In the genomic region with DNA sequence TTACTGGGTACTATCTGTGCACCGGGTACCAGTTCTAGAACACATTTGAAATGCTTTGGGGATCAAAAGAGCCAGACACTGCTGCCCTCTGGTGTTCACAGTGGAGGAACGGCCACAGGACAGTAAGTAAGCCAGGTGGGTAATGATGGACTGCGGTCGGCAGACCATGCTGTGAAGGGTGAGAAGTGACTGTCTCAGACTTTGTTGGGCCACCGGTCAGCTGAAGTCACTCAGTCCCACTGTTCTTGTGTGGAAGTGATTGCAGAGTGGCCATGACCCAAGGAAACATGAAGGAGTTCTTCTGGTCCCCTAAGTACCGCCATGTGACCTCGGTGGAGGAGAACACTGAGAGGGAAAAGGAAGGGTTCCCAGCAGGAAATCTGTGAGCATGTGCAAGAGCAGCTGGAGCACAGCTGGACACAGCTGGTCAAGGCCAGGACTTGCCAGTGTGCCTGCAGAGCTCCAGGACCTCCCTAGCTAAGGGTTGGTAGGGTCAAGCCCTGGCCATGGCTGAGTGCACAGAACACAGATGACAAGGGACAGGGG, we compare ENCODE assay signal across 8 mouse cellular contexts.
DNase-seq lines count a peak whose midpoint lies in the region; ATAC-seq and TF ChIP-seq lines count a peak whose summit lies in the region.
"Had no signal": no experiment of that assay in that cellular context is flagged by ENCODE, and none has a peak within 500 bp of the region (broad histone marks: within the 10 kb centered on the region; RNA-seq: fewer than 3 reads in every experiment).

No protein-coding gene starts in this region.

- WGBS in forebrain, postnatal 0 days: 39% methylated on average over 7 of the region's 7 CpGs
- 31% methylated on average over 7 of the region's 7 CpGs for WGBS in lung, adult 2 months
- WGBS in stomach, embryonic 15.5 days: 33% methylated on average over 7 of the region's 7 CpGs

- peak; percentile 80 for TF ChIP-seq CTCF in forebrain, postnatal 0 days (IDR thresholded peaks at IDR 0.05; ENCODE audit: low read depth)
- TF ChIP-seq CTCF in lung, adult 2 months (IDR thresholded peaks at IDR 0.05; ENCODE audit: insufficient read depth, low read length): peak; percentile 41; the same call in 1 of the 2 replicates

- H3K4me3 ChIP-seq in forebrain, postnatal 0 days (ENCODE audit: low read depth, low read length): no peak overlapping the region
- no peak overlapping the region for H3K4me3 ChIP-seq in lung, adult 2 months (replicated peaks; ENCODE audit: extremely low read depth, low read depth, low read length)
- H3K4me3 ChIP-seq in stomach, embryonic 15.5 days (replicated peaks): no peak overlapping the region
- H3K4me3 ChIP-seq: megakaryocyte, embryonic 14.5 days had no signal

- peak; percentile 39 for DNase-seq in ovary, postnatal 14 days (ENCODE audit: low spot score)
- no peak for DNase-seq in ovary, postnatal 10 days (ENCODE audit: low spot score)
- peak; percentile 37 to 40 for DNase-seq in adrenal gland, postnatal 36 days
- peak; percentile 74 for DNase-seq in forebrain, postnatal 0 days
- peak; percentile 41 to 42 for DNase-seq in kidney, adult 8-10 months
- peak; percentile 6 for DNase-seq in lung, adult 2 months

- H3K4me1 ChIP-seq in forebrain, postnatal 0 days (ENCODE audit: insufficient read depth): no peaks in the 10 kb centered on the region; the same call in 1 of the 2 replicates
- no peaks in the 10 kb centered on the region for H3K4me1 ChIP-seq in lung, adult 2 months (ENCODE audit: control insufficient read depth, insufficient read depth, low read length)
- no peaks in the 10 kb centered on the region; the same call in 1 of the 2 replicates for H3K4me1 ChIP-seq in stomach, embryonic 15.5 days

- no peaks in the 10 kb centered on the region for H3K9me3 ChIP-seq in forebrain, postnatal 0 days (ENCODE audit: low read length)
- H3K9me3 ChIP-seq in stomach, embryonic 15.5 days: no peaks in the 10 kb centered on the region

- H3K36me3 ChIP-seq in forebrain, postnatal 0 days (ENCODE audit: insufficient read depth): no peaks in the 10 kb centered on the region
- H3K36me3 ChIP-seq in stomach, embryonic 15.5 days: no peaks in the 10 kb centered on the region

- no peak for TF ChIP-seq POLR2A in lung, adult 2 months (IDR thresholded peaks at IDR 0.05; ENCODE audit: borderline replicate concordance, extremely low read depth, low read depth, low read length)

- H3K27ac ChIP-seq in forebrain, postnatal 0 days (ENCODE audit: low read depth, low read length): no peak overlapping the region
- no peak overlapping the region for H3K27ac ChIP-seq in stomach, embryonic 15.5 days

- H3K9ac ChIP-seq in forebrain, postnatal 0 days: no peak overlapping the region
- H3K9ac ChIP-seq in stomach, embryonic 15.5 days: no peak overlapping the region

- peak; percentile 45 for ATAC-seq in forebrain, postnatal 0 days
- peak; percentile 55; the same call in 1 of the 2 replicates for ATAC-seq in stomach, embryonic 15.5 days (ENCODE audit: insufficient read depth, low FRiP score, low read depth)

- no peak overlapping the region for H3K4me2 ChIP-seq in forebrain, postnatal 0 days (ENCODE audit: low read depth)
- no peak overlapping the region for H3K4me2 ChIP-seq in stomach, embryonic 15.5 days

- no peaks in the 10 kb centered on the region for H3K27me3 ChIP-seq in forebrain, postnatal 0 days (ENCODE audit: insufficient read depth, low read length)
- H3K27me3 ChIP-seq in stomach, embryonic 15.5 days (replicated peaks): no peaks in the 10 kb centered on the region
